Mouse (Mus musculus) lung, adult 2 months (tissue): ENCODE data around the gene Gorasp1. TPM values are rescaled to one million over a fixed set of nuclear protein-coding genes. Genes with fewer than 3 reads are reported as not detected.

Source experiments
- DNase-seq: peaks from one replicate; pipeline ENCODE4 v3.0.0; 2022
- H3K4me1 ChIP-seq: fragments of 200-500 bp; 2 replicates; pipeline ENCODE4 v1.6.1; 2011; ENCODE audit warnings: low read length; ENCODE audit not compliant: control insufficient read depth, insufficient read depth
- H3K4me3 ChIP-seq: fragments of 200-500 bp; replicated peaks from 2 replicates; pipeline ENCODE3; 2011; ENCODE audit warnings: low read depth, mild to moderate bottlenecking, control low read depth, low read length; ENCODE audit errors: extremely low read depth
- CTCF ChIP-seq: fragments of 200-500 bp; IDR thresholded peaks from 2 replicates; pipeline ENCODE4 v1.5.1; 2011; ENCODE audit warnings: mild to moderate bottlenecking, low read length, control low read depth; ENCODE audit not compliant: insufficient read depth
- POLR2A ChIP-seq: fragments of 200-500 bp; IDR thresholded peaks from 2 replicates; pipeline ENCODE4 v1.6.1; 2011; ENCODE audit warnings: low read depth, mild to moderate bottlenecking, control low read depth, low read length, borderline replicate concordance; ENCODE audit errors: extremely low read depth
- WGBS: fragments of 180-500 bp; shearing (Covaris S2); methylation state at CpG from one replicate; pipeline ENCODE4 v1.1.7; 2018; 5-methylcytosine and 5-hydroxymethylcytosine counted together
- polyA plus RNA-seq: library from polyadenylated mRNA; depleted of rRNA; stranded (reverse); fragments of >200 nt; gene quantifications from 2 replicates; pipeline ENCODE4 v1.2.3, GENCODE M21; 2012; rRNA removed

The Gorasp1 gene
- 15.7 and 16.2 TPM in 2 replicates for polyA plus RNA-seq

DNA sequence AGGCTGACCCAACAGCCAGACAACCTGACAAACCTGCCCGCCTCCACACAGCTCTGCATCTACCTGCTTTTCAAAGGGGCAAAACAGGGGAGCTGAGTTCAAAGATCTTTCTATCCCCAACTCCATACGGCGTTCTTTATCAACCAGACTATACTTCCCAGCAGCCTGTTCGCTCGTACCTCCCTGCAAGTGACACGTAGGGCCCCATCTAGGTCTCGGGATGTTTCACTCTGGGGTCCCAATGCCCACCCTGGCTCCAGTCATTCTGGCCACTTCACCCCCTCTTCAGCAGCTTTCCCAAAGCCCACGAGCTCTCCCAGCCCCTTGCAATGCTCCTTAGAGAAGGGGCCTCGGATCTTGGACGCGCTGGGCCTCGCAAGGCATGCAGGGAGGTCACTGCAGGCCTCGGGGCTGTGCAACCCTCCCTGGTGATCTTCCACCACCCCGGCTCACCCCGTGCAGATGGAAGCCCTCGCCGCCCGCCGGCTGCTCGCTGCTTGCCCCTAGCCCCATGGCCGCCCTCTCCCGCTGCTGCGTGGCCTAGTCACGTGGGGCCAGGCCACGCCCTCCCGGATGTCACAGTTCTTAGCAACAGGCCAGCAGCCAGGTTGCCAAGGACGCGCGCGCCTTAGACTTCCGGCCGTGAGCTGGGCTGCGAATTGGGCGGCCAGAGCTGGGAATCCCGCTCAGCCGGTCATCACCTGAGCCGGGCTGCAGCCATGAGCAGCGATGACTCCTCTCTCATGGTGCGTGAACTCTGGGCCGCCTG is at the start of gene Gorasp1, which contains the start of gene Ttc21a:
Gorasp1 (minus strand) TSS at position 561 of the 769 bp plus-strand sequence.
Ttc21a (plus strand) TSS at position 602 of the 769 bp plus-strand sequence.
- Histone ChIP-seq H3K4me1 (peaks cover 5% of the 10 kb centered on the region; the same call in 1 of the 2 replicates), H3K4me3 (peak within 1 kb of the TSS; percentile 95)
- 4% methylated on average over 40 of the region's 40 CpGs for WGBS
- TF ChIP-seq POLR2A (peak; percentile 61; the same call in 1 of the 2 replicates), CTCF (no peak)
- peak; percentile 95 for DNase-seq

- no peak overlapping the region for H3K4me3 ChIP-seq
These were observed 48.7 kb upstream of the Gorasp1 start for GRCm38 (mm10) chr9:119985881-119986574.

DNA sequence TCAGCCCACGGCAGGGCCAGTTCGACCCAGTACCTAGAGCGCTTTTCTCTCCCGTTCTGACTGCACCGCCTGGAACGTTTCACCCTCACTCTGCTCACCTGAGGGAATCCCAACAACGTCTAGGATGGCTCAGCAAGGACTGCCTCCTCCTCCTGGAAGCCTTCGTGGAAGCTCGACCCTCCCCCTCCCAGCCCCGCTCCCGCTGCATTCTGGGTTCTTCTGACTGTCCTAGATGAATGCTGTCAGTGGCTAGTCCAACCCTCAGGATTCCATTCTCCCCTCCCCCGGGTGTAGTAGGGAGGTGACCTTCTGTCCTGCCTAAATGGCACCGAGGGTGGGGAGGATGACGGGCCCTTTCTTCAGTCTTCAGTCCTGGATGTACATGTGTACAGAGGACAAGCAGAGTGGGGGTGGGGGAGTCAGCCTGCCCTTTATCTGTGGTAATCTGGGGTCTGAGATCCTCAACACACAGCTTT is 47.2 kb upstream of the Gorasp1 start, which contains the start of gene Csrnp1:
Csrnp1 (minus strand) TSS at position 123 of the 476 bp plus-strand sequence.
- Histone ChIP-seq H3K4me1 (peaks cover 17% of the 10 kb centered on the region), H3K4me3 (peak within 1 kb of the TSS; percentile 99)
- TF ChIP-seq CTCF: no peak
- no peak for TF ChIP-seq POLR2A
- 44% methylated on average over 14 of the region's 14 CpGs for WGBS
- DNase-seq: no peak

More at GRCm38 (mm10) chr9:119985881-119986574, 48.7 kb upstream of the Gorasp1 start:
- 81% methylated on average over 10 of the region's 10 CpGs for WGBS
- H3K4me1 ChIP-seq: peaks cover 7% of the 10 kb centered on the region
- no peak for DNase-seq
- TF ChIP-seq POLR2A (no peak), CTCF (no peak)

DNA sequence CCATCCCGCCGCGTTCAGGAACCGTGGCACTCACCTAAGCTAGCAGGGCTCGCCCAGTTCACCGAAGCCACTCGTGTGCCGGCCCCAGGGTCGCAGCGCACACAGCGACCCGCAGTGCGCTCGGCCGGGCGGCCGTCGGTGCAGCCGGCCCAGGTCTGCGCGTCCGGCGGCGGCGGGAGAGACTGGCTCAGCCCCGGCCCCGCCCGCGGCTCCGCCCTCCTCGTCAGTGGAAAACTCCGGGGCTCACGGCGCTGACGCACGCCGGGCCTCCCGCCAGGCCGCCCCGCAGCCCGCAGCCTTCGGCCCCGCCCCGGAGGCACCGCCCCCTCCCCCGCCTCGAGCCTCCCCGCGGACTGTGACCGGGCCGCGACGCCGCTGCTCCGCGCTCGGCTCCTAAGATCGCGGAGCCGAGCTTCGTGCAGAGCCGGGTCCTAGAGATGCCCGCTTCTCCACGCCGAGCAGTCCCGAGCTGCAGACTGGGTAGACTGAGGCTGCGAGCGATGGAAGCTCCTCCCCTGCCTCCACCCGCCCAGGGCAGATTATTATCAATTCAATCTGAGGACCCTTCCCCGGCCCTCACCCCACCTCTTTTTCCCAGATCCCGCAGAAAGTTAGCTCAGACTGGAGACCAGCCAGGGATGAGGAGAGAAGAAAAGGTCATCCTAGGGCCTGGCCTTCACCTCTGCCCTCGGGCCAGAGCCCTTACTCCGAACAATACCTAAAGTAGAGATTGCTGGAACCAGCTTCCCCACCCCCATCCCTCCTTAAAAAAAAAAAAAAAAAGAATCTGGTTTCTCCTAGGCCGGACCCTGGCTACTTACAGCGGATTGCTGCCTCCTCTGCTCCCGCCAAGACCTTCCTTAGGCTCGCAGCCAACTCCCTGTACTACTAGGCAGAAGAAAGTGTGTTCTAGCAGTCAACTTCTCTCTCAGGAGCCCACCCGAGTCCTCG is 46.5 kb upstream of the Gorasp1 start:
- Histone ChIP-seq H3K4me1 (peaks cover 22% of the 10 kb centered on the region), H3K4me3 (peak overlapping the region; percentile 99)
- peak; percentile 91 for DNase-seq
- WGBS: 3% methylated on average over 58 of the region's 79 CpGs
- TF ChIP-seq POLR2A (peak; percentile 95), CTCF (no peak)

DNA sequence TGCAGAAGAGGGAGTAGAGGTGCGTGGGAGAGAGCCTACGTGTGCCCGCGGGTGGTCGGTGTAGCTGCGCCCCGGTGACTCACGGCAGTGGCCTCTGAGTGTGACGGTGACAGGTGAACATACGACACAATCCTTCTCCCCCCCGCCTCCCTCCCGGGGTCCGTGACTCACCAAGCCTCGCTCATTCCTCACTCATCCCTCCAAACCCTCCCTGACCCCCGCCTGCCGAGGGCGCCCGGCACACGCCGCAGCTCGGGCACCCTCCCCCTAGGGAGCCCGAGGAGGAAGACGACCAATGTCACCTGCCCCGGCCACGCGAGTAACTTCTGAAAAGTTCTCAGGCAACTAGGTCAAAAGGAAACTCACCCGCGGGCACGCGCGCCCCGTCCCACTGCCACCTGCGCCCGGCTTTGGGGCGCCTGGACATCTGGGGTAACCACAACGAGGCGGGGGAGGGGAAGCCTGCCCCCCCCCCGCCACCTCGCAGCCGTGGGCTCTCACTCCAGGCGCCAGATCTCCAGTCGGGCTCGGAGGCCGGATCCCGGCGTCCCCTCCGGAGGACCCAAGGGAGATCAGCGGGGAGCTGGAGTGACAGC is 45.7 kb upstream of the Gorasp1 start:
- 1% methylated on average over 47 of the region's 48 CpGs for WGBS
- TF ChIP-seq CTCF (no peak), POLR2A (peak; percentile 7; the same call in 1 of the 2 replicates)

DNA sequence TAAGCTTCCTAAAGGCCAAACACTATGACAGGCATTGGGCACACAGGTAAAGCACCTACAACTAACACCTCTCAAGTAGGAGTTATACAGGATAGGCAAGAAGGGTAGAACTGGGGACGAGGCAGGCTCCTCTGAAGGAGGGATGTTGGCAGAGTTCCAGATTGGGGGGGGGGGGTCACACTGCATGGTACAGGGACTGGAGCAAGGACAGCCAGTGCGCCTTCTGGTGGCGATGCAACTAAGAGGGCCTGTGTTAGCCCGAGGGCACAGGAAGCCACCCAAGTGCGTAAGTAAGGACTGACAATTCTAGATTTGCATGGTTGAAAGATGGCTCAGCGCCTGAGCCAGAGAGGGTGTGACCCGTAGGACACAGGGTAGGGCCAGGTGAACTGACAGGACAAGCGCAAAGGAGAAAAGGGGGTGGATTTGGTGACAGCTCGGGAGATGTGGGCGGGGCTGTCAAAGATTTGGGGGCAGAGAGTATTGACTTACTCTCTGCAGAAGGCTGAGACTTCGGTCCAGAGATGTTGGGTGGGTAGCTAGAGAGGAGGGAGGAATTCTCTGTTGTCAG is 45.0 kb upstream of the Gorasp1 start:
- DNase-seq: peak; percentile 66
- TF ChIP-seq POLR2A (peak; percentile 61; the same call in 1 of the 2 replicates), CTCF (peak; percentile 55)

More for the DNA sequence above, 45.7 kb upstream of the Gorasp1 start:
- DNase-seq: peak; percentile 69
- Histone ChIP-seq H3K4me1 (peaks cover 29% of the 10 kb centered on the region), H3K4me3 (peak overlapping the region; percentile 99)

GRCm38 (mm10) chr9:119981183-119982179 is 44.1 kb upstream of the Gorasp1 start:
- TF ChIP-seq POLR2A: peak; percentile 43; the same call in 1 of the 2 replicates
- TF ChIP-seq CTCF: no peak
- peak; percentile 70 for DNase-seq
- Histone ChIP-seq H3K4me3 (peak overlapping the region; percentile 99), H3K4me1 (peaks cover 45% of the 10 kb centered on the region)
- WGBS: 2% methylated on average over 16 of the region's 16 CpGs

More for the DNA sequence above, 45.0 kb upstream of the Gorasp1 start:
- Histone ChIP-seq H3K4me3 (peak overlapping the region; percentile 99), H3K4me1 (peaks cover 36% of the 10 kb centered on the region)
- WGBS: under 1% methylated on average over 11 of the region's 11 CpGs
